Mouse (Mus musculus) CH12.LX (cell line): ENCODE results near the gene Tspan9.

Experiments
- CTCF ChIP-seq, 2 experiments: IDR thresholded peaks in 1 of 2; conservative IDR thresholded peaks in 1 of 2; 2 replicates each; pipeline ENCODE4 v1.5.1; 2011 to 2012; ENCODE audit warnings: low read depth in 2 of 2, low read length in 2 of 2, improper control_type of control experiment in 1 of 2, inconsistent platforms in 1 of 2, mild to moderate bottlenecking in 1 of 2, moderate library complexity in 1 of 2
- MAFK ChIP-seq: IDR thresholded peaks from 2 replicates; pipeline ENCODE4 v1.6.1; 2011; ENCODE audit warnings: low read length, improper control_type of control experiment; ENCODE audit not compliant: insufficient replicate concordance
- MAX ChIP-seq: IDR thresholded peaks from 2 replicates; pipeline ENCODE4 v1.6.1; 2011; ENCODE audit warnings: low read length, improper control_type of control experiment
- POLR2A ChIP-seq: IDR thresholded peaks from 2 replicates; pipeline ENCODE4 v1.6.1; 2011; ENCODE audit warnings: low read depth, mild to moderate bottlenecking, improper control_type of control experiment, low read length

GRCm38 (mm10) chr6:128132581-128132980 is 10.8 kb downstream of the Tspan9 start:
- no peak for TF ChIP-seq MAFK
- TF ChIP-seq MAX: no peak
- no peak for TF ChIP-seq POLR2A
- TF ChIP-seq CTCF (conservative IDR thresholded peaks at IDR 0.05 in 1 of 2, IDR thresholded peaks at IDR 0.05 in 1 of 2; ENCODE audit: low read depth in 2 of 2, low read length in 2 of 2): no peak
